Mouse (Mus musculus) olfactory bulb, adult 2 months (tissue): ENCODE measurements around the gene Scaper.

ENCODE experiments used
- CTCF ChIP-seq: fragments of 200-500 bp; IDR thresholded peaks from 2 replicates; pipeline ENCODE4 v1.5.1; 2012; ENCODE audit warnings: low read depth, mild to moderate bottlenecking, low read length, moderate library complexity; ENCODE audit not compliant: insufficient read depth
- POLR2A ChIP-seq: fragments of 200-500 bp; IDR thresholded peaks from 2 replicates; pipeline ENCODE4 v1.6.1; 2012; ENCODE audit warnings: mild to moderate bottlenecking, low read depth, low read length, moderate library complexity; ENCODE audit not compliant: insufficient read depth

- TF ChIP-seq POLR2A (no peak), CTCF (no peak)
Observed at GRCm38 (mm10) chr9:55545556-55546175, 392.3 kb downstream of the Scaper start.
